ENCODE assay signal across 14 mouse cellular contexts in the genomic region with DNA sequence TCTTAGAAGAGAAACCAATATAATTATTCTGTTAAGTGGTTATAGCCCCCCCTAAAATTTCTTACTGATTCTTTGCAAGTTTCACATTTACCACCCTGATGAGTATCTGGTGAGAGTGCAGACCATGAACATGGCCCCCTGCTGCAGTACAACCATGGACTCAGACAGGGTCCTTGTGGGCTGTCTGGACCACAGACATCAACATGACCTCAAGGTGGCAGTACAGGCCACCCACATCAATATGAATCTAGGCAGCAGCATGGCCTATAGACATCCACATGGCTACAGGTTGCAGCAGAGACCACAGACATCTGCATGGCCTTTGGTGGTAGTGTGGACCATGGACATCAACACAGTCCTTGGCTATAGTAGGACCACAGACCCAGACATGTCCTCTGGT. TPM values are rescaled to one million over a fixed set of nuclear protein-coding genes. Genes with fewer than 3 reads are reported as not detected.
DNase-seq lines count a peak whose midpoint lies in the region; TF ChIP-seq lines count a peak whose summit lies in the region.
"Had no signal": no experiment of that assay in that cellular context is flagged by ENCODE, and none has a peak within 500 bp of the region (broad histone marks: within the 10 kb centered on the region; RNA-seq: fewer than 3 reads in every experiment).

No protein-coding gene starts in this region.

- peak; percentile 1; the same call in 1 of the 2 replicates for TF ChIP-seq CTCF in left cerebral cortex, adult 2 months (IDR thresholded peaks at IDR 0.05)

- H3K4me3 ChIP-seq in left cerebral cortex, adult 2 months = no peak overlapping the region
- H3K4me3 ChIP-seq: forebrain, embryonic 15.5 days; neural tube, embryonic 12.5 days had no signal

- peak; percentile 4 to 12 for DNase-seq in adrenal gland, postnatal 36 days
- DNase-seq in adrenal gland, adult 18-20 months (ENCODE audit: low spot score in 2 of 2) = no peak
- DNase-seq in left cerebral cortex, adult 2 months (ENCODE audit: extremely low spot score in 1 of 2, low spot score in 2 of 2) = no peak
- DNase-seq in left cerebral cortex, adult 8-10 months (ENCODE audit: low spot score in 2 of 2) = no peak
- DNase-seq in ES-CJ7 (ENCODE audit: low read depth, low spot score) = peak; percentile 32
- DNase-seq in kidney, postnatal 36 days = peak; percentile 51 to 61
- no peak for DNase-seq in T-cell, adult 2 months (ENCODE audit: low spot score)
- no peak for DNase-seq in cerebellum, adult 9-10 months
- DNase-seq: adrenal gland, postnatal 14 days; cerebellum, adult 11-12 months; gastrocnemius, postnatal 36 days had no signal

- H3K27ac ChIP-seq in left cerebral cortex, adult 2 months = no peak overlapping the region
- H3K27ac ChIP-seq: forebrain, embryonic 15.5 days; neural tube, embryonic 12.5 days had no signal

- intact Hi-C loops in left cerebral cortex, adult 2 months (cut with DNase I) = no loop called here

RNA-seq across cellular contexts. Expression of a gene that starts 8.5 kb away (rescaled TPM):
- total RNA-seq in adrenal gland, postnatal 36 days (2021) = 1 to 10 TPM in 1 of 2 experiments, not detected in 1; 1.1 TPM
- total RNA-seq in adrenal gland, adult 18-20 months (2021) = under 1 TPM in 1 of 2 experiments, not detected in 1; 0.96 TPM
- under 1 TPM in 1 of 2 experiments, not detected in 1; 0.23 TPM for total RNA-seq in left cerebral cortex, adult 2 months (2021)
- 1 to 10 TPM in 1 of 4 experiments, under 1 TPM in 2, not detected in 1; 0.49 to 1.3 (median 0.81) TPM for total RNA-seq in left cerebral cortex, adult 8-10 months (2022)
- total RNA-seq: gastrocnemius, postnatal 36 days; megakaryocyte-erythroid progenitor cell, adult 5-6 weeks had no signal

RNA-seq across cellular contexts. Expression of a gene that starts 19.6 kb away (rescaled TPM):
- total RNA-seq in adrenal gland, postnatal 36 days (2021) = 1 to 10 TPM; 1.1 to 1.6 TPM
- total RNA-seq in adrenal gland, adult 18-20 months (2021) = 1 to 10 TPM; 1.3 to 1.6 TPM
- 1 to 10 TPM; 6.1 to 6.2 TPM for total RNA-seq in left cerebral cortex, adult 2 months (2021)
- 1 to 10 TPM; 3.6 to 6.8 (median 5.7) TPM for total RNA-seq in left cerebral cortex, adult 8-10 months (2022)
- total RNA-seq: gastrocnemius, postnatal 36 days; megakaryocyte-erythroid progenitor cell, adult 5-6 weeks had no signal

Comparison
In these comparisons a context has a peak if more than half of its experiments do, and no peak if none do; other contexts are left out.
1. DNase-seq: peak in adrenal gland, postnatal 36 days (2 of 2), ES-CJ7 (single experiment) and kidney, postnatal 36 days (2 of 2); none in adrenal gland, adult 18-20 months (0 of 2), left cerebral cortex, adult 2 months (0 of 2), left cerebral cortex, adult 8-10 months (0 of 2), T-cell, adult 2 months (single experiment) and cerebellum, adult 9-10 months (single experiment).